Mouse (Mus musculus) megakaryocyte-erythroid progenitor cell, adult 5-6 weeks (primary cell): ENCODE data around the gene Olfr76. TPM values are rescaled to one million over a fixed set of nuclear protein-coding genes. Genes with fewer than 3 reads are reported as not detected.
"Not testable (repeated sequence)": the region's sequence is repeated elsewhere in the genome, so short reads cannot be mapped to it uniquely, and the experiment has no call there.

Experiments used
- ATAC-seq: replicated peaks from 2 replicates; pipeline ENCODE4 v1.8.0; 2016; ENCODE audit warnings: mild to moderate bottlenecking, inconsistent platforms; ENCODE audit not compliant: severe bottlenecking, poor library complexity, low FRiP score, low TSS enrichment
- total RNA-seq, 2 experiments: library from RNA; stranded (forward) in 1 of 2; stranded (reverse) in 1 of 2; fragments of 200-1000, 215-1000 nt in 1 of 2; fragments of >200 nt in 1 of 2; fragmentation: Nextera tagmentation in 1 of 2; gene quantifications; 2 replicates each; pipeline ENCODE4 v1.2.3; 2014 to 2017

Gene Olfr76
- not detected in 2 replicates for total RNA-seq (2014; fragmentation: Nextera tagmentation)
- not detected in 2 replicates for total RNA-seq (2017)

DNA sequence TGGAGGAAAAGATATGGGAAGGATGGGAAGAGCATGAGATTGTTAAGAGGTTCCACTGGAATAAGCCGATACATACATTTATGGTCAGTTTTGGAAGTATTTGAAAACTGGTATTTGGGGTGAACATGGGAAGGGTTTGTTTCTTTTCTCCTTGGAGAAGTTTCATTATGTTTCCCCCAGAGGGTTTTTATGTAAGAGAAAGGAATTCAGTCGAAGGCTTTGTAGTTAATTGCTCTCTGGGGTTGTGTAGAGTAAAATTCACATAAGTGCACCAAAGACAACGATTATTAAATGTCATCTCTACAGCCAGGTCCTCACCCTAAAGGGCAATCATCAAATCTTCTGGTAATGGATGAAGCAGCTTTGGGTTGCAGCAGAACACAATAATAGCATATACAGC lies at the start of gene Olfr76:
Gene Olfr76 (minus strand): TSS at position 101 of the 400 bp plus-strand sequence.
- no peak for ATAC-seq

GRCm38 (mm10) chr19:12170062-12170599 lies 47.1 kb upstream of the Olfr76 start, which contains the start of gene Olfr1555-ps1:
Gene Olfr1555-ps1, minus strand, starts transcription at chr19:12170112.
- ATAC-seq, result not testable (repeated sequence)

DNA sequence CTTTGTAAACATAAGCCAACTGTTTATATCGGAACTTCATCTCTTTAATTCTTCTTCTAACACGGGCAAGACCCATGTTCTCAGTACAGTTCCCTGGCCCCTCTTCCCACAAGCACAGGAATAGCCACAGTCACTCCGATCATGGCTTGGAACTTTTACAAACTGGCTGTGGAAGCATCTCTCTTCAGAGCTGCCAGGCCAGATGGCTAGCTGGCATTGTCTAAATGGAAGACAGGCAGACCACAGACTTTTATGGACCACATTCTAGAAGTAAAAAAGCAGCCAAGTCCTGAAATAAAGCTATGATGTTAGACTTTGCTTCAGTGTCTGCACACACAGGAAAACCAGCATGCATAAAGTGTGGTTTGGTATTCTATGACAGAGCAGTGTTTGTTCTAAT lies 22.4 kb upstream of the Olfr76 start:
- ATAC-seq, result no peak

DNA sequence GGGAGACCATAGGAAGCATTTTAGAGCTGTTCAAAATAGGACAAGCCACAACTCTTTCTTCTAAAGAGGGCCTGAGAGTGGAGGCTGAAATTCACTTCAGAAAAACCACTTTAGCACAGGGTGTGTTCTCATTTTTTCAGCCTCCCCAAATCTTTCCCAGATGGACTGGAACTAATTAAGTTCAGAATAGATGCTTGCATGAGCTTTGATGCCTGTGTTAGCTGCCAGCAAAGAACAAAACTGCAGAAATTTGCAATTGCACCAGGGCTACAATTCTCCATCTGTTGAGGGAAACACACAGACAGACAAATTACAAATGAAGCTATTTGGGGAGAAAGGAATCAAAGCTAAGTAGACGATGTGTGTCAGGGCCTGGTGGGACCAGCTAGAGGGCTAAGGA lies 20.4 kb upstream of the Olfr76 start:
- ATAC-seq, result no peak

GRCm38 (mm10) chr19:12134289-12134688 lies 11.3 kb upstream of the Olfr76 start:
- 0 out of 2 replicates have a peak, but pooled peaks have one; percentile 41 for ATAC-seq

DNA sequence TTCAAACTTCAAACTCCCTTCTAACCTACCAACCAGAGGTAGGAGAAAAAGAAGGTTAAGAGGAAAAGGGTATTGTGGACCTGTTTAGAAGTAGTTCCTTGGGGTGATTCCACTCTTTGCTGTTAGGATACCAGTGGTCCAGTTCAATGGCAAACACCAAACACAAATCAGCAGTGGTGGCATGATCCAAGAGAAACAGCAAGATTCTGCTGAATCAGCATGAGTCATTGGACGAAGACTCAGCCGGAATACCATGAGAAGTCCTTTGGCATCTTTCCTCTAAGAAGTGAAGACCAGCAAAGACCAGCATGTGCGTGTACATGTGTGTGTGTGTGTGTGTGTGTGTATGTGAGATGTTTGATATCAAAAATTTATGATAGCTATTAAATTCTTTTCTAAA lies 6.5 kb downstream of the Olfr76 start:
- ATAC-seq, result no peak

DNA sequence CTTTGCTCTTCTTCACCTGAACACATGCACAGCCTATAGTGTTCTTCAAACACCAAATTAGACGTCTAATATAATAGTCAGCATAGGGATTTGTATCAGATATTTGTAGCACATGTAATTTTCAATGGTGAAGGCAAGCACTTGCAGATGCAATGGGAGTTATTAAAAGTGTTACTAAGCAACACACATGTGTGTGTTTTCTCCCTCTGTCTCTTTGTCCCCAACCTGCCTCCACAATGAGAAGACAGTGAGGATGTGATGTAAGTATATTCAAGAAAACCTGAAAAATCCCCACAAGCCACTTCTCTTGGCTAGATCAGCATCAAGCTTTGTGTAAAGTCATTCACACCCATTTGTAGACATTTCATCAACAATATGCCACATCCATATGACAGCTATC lies 7.2 kb downstream of the Olfr76 start, which contains the start of gene Olfr1428:
Gene Olfr1428 (minus strand): TSS at position 101 of the 400 bp plus-strand sequence.
- no peak for ATAC-seq

GRCm38 (mm10) chr19:12113807-12114206 lies 9.2 kb downstream of the Olfr76 start:
- no peak for ATAC-seq

GRCm38 (mm10) chr19:12104541-12104940 lies 18.5 kb downstream of the Olfr76 start:
- ATAC-seq, result no peak

DNA sequence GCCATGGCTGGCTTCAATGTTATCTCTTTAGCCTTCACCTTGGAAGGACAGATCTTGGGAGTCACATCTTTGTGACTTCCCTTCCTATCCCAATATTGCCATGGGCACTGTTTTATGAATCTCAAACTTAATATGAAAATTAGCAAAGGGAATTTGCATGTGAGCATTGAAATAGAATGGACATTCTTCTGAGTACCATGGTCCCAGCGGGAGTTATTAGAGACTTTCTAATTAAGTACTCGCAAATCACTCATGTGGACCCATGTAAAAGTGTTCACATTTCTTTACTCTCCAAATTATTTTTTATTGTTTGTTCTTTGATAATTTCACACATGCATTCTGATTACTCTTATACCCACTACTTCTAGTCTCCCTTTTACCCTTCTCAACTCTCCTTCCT lies 19.8 kb downstream of the Olfr76 start, which contains the start of gene Olfr1427:
Gene Olfr1427 (minus strand): TSS at position 101 of the 400 bp plus-strand sequence.
- no peak for ATAC-seq

GRCm38 (mm10) chr19:12091913-12092312 lies 31.1 kb downstream of the Olfr76 start, which contains the start of gene Olfr1426:
Gene Olfr1426, minus strand, starts transcription at chr19:12092013.
- ATAC-seq, result no peak

DNA sequence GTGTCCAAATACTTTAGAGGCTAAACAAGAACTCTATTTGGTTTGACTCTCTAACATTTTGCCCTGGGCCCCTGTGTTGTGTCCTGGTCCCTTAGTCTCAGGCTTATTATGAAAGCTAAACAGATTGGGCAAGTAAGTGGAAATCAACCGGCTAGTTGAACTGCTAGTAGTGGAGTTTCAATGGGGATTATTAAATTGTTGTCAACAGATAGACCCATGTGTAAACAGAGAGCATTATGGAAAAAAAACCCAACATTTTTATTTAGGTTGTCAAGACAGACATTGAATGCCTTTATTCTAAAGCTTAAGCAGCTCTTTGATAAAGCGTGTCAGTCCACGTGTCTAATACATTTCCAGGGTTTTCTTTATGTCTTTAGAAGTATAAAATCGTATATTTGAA lies 45.4 kb downstream of the Olfr76 start, which contains the start of gene Olfr1425:
Gene Olfr1425 (minus strand): TSS at position 101 of the 400 bp plus-strand sequence.
- not testable (repeated sequence) for ATAC-seq

- not testable (repeated sequence) for ATAC-seq
Measured at GRCm38 (mm10) chr19:12069546-12069945, 53.5 kb downstream of the Olfr76 start.

Other genes starting within 250 kb of the Olfr76 start
- gene Olfr1419, start 248.1 kb downstream of the Olfr76 start, total RNA-seq (2014; fragmentation: Nextera tagmentation), result not detected in 2 replicates
- gene Olfr1419, start 248.1 kb downstream of the Olfr76 start, total RNA-seq (2017), result not detected in 2 replicates
- gene Olfr1420, start 236.6 kb downstream of the Olfr76 start, total RNA-seq (2014; fragmentation: Nextera tagmentation), result not detected in 2 replicates
- not detected in 2 replicates for gene Olfr1420, start 236.6 kb downstream of the Olfr76 start, total RNA-seq (2017)
- 21.1 and 28.6 TPM in 2 replicates for gene Patl1, start 210.8 kb downstream of the Olfr76 start, total RNA-seq (2014; fragmentation: Nextera tagmentation)
- 10.4 and 11.0 TPM in 2 replicates for gene Patl1, start 210.8 kb downstream of the Olfr76 start, total RNA-seq (2017)
- gene Osbp, start 157.3 kb downstream of the Olfr76 start, total RNA-seq (2014; fragmentation: Nextera tagmentation), result 39.5 and 39.9 TPM in 2 replicates
- 28.8 and 29.0 TPM in 2 replicates for gene Osbp, start 157.3 kb downstream of the Olfr76 start, total RNA-seq (2017)
- gene Olfr1423, start 81.9 kb downstream of the Olfr76 start, total RNA-seq (2014; fragmentation: Nextera tagmentation), result not detected in 2 replicates
- gene Olfr1423, start 81.9 kb downstream of the Olfr76 start, total RNA-seq (2017), result not detected in 2 replicates
- not detected in 2 replicates for gene Olfr1424, start 60.5 kb downstream of the Olfr76 start, total RNA-seq (2014; fragmentation: Nextera tagmentation)
- gene Olfr1424, start 60.5 kb downstream of the Olfr76 start, total RNA-seq (2017), result not detected in 2 replicates
- not detected in 2 replicates for gene Olfr1425, start 45.5 kb downstream of the Olfr76 start, total RNA-seq (2014; fragmentation: Nextera tagmentation)
- not detected in 2 replicates for gene Olfr1425, start 45.5 kb downstream of the Olfr76 start, total RNA-seq (2017)
- not detected in 2 replicates for gene Olfr1426, start 31.2 kb downstream of the Olfr76 start, total RNA-seq (2014; fragmentation: Nextera tagmentation)
- not detected in 2 replicates for gene Olfr1426, start 31.2 kb downstream of the Olfr76 start, total RNA-seq (2017)
- gene Olfr1427, start 19.9 kb downstream of the Olfr76 start, total RNA-seq (2014; fragmentation: Nextera tagmentation), result not detected in 2 replicates
- gene Olfr1427, start 19.9 kb downstream of the Olfr76 start, total RNA-seq (2017), result not detected in 2 replicates
- gene Olfr1428, start 7.3 kb downstream of the Olfr76 start, total RNA-seq (2014; fragmentation: Nextera tagmentation), result not detected in 2 replicates
- gene Olfr1428, start 7.3 kb downstream of the Olfr76 start, total RNA-seq (2017), result not detected in 2 replicates
- gene Olfr1555-ps1, start 46.9 kb upstream of the Olfr76 start, total RNA-seq (2014; fragmentation: Nextera tagmentation), result not detected in 2 replicates
- not detected in 2 replicates for gene Olfr1555-ps1, start 46.9 kb upstream of the Olfr76 start, total RNA-seq (2017)
- gene Olfr1431, start 77.4 kb upstream of the Olfr76 start, total RNA-seq (2014; fragmentation: Nextera tagmentation), result not detected in 2 replicates
- not detected in 2 replicates for gene Olfr1431, start 77.4 kb upstream of the Olfr76 start, total RNA-seq (2017)
- not detected in 2 replicates for gene Olfr1432, start 109.4 kb upstream of the Olfr76 start, total RNA-seq (2014; fragmentation: Nextera tagmentation)
- gene Olfr1432, start 109.4 kb upstream of the Olfr76 start, total RNA-seq (2017), result not detected in 2 replicates
- gene Olfr262, start 118.5 kb upstream of the Olfr76 start, total RNA-seq (2014; fragmentation: Nextera tagmentation), result not detected in 2 replicates
- not detected in 2 replicates for gene Olfr262, start 118.5 kb upstream of the Olfr76 start, total RNA-seq (2017)
- not detected in 2 replicates for gene Olfr235, start 137.8 kb upstream of the Olfr76 start, total RNA-seq (2014; fragmentation: Nextera tagmentation)
- not detected in 2 replicates for gene Olfr235, start 137.8 kb upstream of the Olfr76 start, total RNA-seq (2017)
- not detected in 2 replicates for gene Olfr1434, start 156.7 kb upstream of the Olfr76 start, total RNA-seq (2014; fragmentation: Nextera tagmentation)
- not detected in 2 replicates for gene Olfr1434, start 156.7 kb upstream of the Olfr76 start, total RNA-seq (2017)
- not detected in 2 replicates for gene Olfr1436, start 175.9 kb upstream of the Olfr76 start, total RNA-seq (2014; fragmentation: Nextera tagmentation)
- gene Olfr1436, start 175.9 kb upstream of the Olfr76 start, total RNA-seq (2017), result not detected in 2 replicates
- not detected in 2 replicates for gene Olfr1437, start 201.9 kb upstream of the Olfr76 start, total RNA-seq (2014; fragmentation: Nextera tagmentation)
- not detected in 2 replicates for gene Olfr1437, start 201.9 kb upstream of the Olfr76 start, total RNA-seq (2017)
- not detected in 2 replicates for gene Olfr1438-ps1, start 212.7 kb upstream of the Olfr76 start, total RNA-seq (2014; fragmentation: Nextera tagmentation)
- gene Olfr1438-ps1, start 212.7 kb upstream of the Olfr76 start, total RNA-seq (2017), result not detected in 2 replicates